Mouse (Mus musculus): ENCODE results near the gene Atp6v1c2. TPM values are rescaled to one million over a fixed set of nuclear protein-coding genes. Genes with fewer than 3 reads are reported as not detected.
A peak's percentile ranks its signal among the peaks of the same experiment; 100 is the strongest.

Atp6v1c2 gene
- 0.35 TPM for polyA plus RNA-seq (2012; fragmentation: generic; extraction: Trizol)
- long read RNA-seq, experiment 1: 0 reads
- long read RNA-seq, experiment 2: 0 reads

DNA sequence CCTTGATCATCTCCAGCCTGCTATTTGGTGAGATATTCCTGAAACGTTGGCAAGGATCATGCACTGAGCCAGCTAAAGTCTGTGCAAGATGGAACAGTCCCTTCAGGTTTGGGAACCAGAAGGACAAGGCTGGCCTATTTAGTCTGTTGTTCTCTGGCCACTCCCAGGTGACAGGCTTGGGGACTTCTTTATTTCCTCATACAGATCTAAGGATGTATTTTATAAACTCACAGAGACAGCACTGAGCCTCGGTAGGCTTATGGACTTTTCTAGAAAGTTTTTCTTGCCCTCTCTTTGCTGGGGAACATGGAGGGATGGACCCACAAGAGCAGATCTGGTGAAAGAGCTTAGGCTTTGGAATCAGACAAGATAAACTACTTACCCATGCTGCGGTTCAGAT, at the start of gene Atp6v1c2:
Gene Atp6v1c2, minus strand, starts transcription at position 101 of the 400 bp plus-strand sequence.
- TF ChIP-seq MYOD1 (IDR thresholded peaks at IDR 0.05; ENCODE audit: control insufficient read depth, insufficient read length, low read depth) (no peak), USF1 (IDR thresholded peaks at IDR 0.05; ENCODE audit: low read depth) (no peak), MYOG (IDR thresholded peaks at IDR 0.05; ENCODE audit: control insufficient read depth, extremely low read depth, insufficient read length) (no peak), CEBPB (IDR thresholded peaks at IDR 0.05; ENCODE audit: low read depth) (no peak), MAX (IDR thresholded peaks at IDR 0.05) (no peak), CTCF (IDR thresholded peaks at IDR 0.05; ENCODE audit: control insufficient read depth, insufficient read depth, insufficient read length) (no peak), FOSL1 (IDR thresholded peaks at IDR 0.05; ENCODE audit: insufficient read depth, low read length, poor library complexity, severe bottlenecking) (no peak)
- no peak within 1 kb of the TSS for H3ac ChIP-seq (ENCODE audit: control insufficient read depth, insufficient read length, low read depth)
- H3K4me3 ChIP-seq (ENCODE audit: insufficient read depth, poor library complexity, severe bottlenecking): no peak within 1 kb of the TSS
- H3K79me3 ChIP-seq (ENCODE audit: low read depth): no peaks in the 10 kb centered on the region
- H3K79me2 ChIP-seq (ENCODE audit: control insufficient read depth, insufficient read depth): no peaks in the 10 kb centered on the region
- peaks cover 21% of the 10 kb centered on the region for H3K27me3 ChIP-seq (ENCODE audit: control insufficient read depth, insufficient read depth, insufficient read length)
- no peaks in the 10 kb centered on the region for H3K36me3 ChIP-seq (ENCODE audit: control insufficient read depth, insufficient read depth)

DNA sequence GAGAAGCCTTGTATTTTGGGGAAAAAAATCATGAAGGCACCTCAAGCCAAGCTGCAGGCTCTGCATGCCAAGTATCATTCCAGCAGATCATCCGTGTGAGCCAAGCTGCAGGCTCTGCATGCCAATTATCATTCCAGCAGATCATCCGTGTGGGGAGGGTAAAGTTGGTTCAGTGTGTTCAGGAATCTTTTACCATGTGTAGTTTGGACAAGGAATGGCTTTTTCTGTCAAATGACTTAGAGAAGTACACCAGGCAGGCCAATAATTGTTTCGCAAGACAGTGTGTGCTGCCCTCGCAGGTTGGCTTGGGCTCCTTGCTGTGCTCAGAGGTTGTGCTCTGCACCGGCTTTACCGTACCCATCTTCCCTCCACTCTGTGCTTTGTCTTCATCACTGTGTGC, 47.4 kb upstream of the Atp6v1c2 start:
- TF ChIP-seq CTCF (IDR thresholded peaks at IDR 0.05; ENCODE audit: control insufficient read depth, insufficient read depth, insufficient read length) (no peak), MYOG (IDR thresholded peaks at IDR 0.05; ENCODE audit: control insufficient read depth, extremely low read depth, insufficient read length) (no peak), FOSL1 (IDR thresholded peaks at IDR 0.05; ENCODE audit: insufficient read depth, low read length, poor library complexity, severe bottlenecking) (no peak), MAX (IDR thresholded peaks at IDR 0.05) (no peak)
- Histone ChIP-seq H3K36me3 (ENCODE audit: control insufficient read depth, insufficient read depth) (peaks cover 93% of the 10 kb centered on the region), H3K27me3 (ENCODE audit: control insufficient read depth, insufficient read depth, insufficient read length) (no peaks in the 10 kb centered on the region), H3ac (ENCODE audit: control insufficient read depth, insufficient read length, low read depth) (no peak overlapping the region), H3K4me3 (ENCODE audit: insufficient read depth, poor library complexity, severe bottlenecking) (no peak overlapping the region), H3K79me2 (ENCODE audit: control insufficient read depth, insufficient read depth) (peaks cover 1% of the 10 kb centered on the region), H3K79me3 (ENCODE audit: low read depth) (no peaks in the 10 kb centered on the region)

DNA sequence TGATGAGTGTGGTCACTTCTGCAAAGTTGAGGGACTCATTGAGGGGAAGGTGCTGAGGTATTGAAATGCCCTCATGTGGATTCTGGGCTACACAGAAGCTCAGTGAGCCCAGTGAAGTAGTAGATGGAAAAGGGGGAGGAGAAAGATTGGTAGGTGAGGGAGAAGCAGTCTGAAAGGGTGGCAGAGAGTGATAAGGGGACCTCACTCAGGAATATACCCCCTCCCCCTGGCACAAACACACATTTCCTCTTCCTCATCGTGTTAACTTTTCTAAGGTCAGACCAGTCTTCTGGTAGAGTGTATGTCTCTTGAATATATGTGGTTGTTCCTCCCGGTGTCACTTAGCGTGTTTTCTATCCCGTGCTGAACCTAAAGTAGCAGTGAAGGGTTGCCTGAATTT, 46.1 kb upstream of the Atp6v1c2 start:
- no peak overlapping the region for H3K4me3 ChIP-seq (ENCODE audit: insufficient read depth, poor library complexity, severe bottlenecking)
- H3K79me3 ChIP-seq (ENCODE audit: low read depth): peaks cover 2% of the 10 kb centered on the region
- H3K79me2 ChIP-seq (ENCODE audit: control insufficient read depth, insufficient read depth): peaks cover 5% of the 10 kb centered on the region
- H3K36me3 ChIP-seq (ENCODE audit: control insufficient read depth, insufficient read depth): peaks cover 95% of the 10 kb centered on the region
- H3ac ChIP-seq (ENCODE audit: control insufficient read depth, insufficient read length, low read depth): no peak overlapping the region
- no peaks in the 10 kb centered on the region for H3K27me3 ChIP-seq (ENCODE audit: control insufficient read depth, insufficient read depth, insufficient read length)
- no peak for TF ChIP-seq MYOD1 (IDR thresholded peaks at IDR 0.05; ENCODE audit: control insufficient read depth, insufficient read length, low read depth)
- no peak for TF ChIP-seq CEBPB (IDR thresholded peaks at IDR 0.05; ENCODE audit: low read depth)
- no peak for TF ChIP-seq USF1 (IDR thresholded peaks at IDR 0.05; ENCODE audit: low read depth)
- no peak for TF ChIP-seq MAX (IDR thresholded peaks at IDR 0.05)
- no peak for TF ChIP-seq CTCF (IDR thresholded peaks at IDR 0.05; ENCODE audit: control insufficient read depth, insufficient read depth, insufficient read length)
- TF ChIP-seq MYOG (IDR thresholded peaks at IDR 0.05; ENCODE audit: control insufficient read depth, extremely low read depth, insufficient read length): no peak
- no peak for TF ChIP-seq FOSL1 (IDR thresholded peaks at IDR 0.05; ENCODE audit: insufficient read depth, low read length, poor library complexity, severe bottlenecking)

DNA sequence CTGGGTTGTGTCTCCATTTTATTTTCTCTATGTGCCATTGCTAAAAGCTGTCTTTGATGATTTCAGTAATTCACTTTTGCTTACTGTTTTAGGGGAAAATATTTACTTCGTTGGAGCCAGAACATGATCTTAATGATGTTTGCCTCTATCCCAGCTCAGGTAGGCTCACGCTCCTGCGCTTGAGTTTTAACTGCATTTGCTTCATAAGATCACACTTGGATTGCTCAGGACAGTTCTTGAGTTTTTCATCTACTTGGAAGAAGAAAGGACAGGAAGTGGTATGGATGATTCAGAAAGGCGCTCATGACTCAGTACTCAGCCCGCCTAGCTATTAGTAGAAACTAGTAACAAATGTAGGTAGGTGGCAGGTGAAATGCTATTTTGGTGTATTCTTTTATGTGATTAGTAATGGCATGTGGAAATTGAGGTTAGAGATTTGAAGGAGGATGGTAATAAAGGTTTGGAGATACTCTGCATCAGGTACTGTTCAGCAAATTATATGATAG, 44.4 kb upstream of the Atp6v1c2 start:
- Histone ChIP-seq H3K79me2 (ENCODE audit: control insufficient read depth, insufficient read depth) (peaks cover 5% of the 10 kb centered on the region), H3K79me3 (ENCODE audit: low read depth) (peaks cover 2% of the 10 kb centered on the region), H3ac (ENCODE audit: control insufficient read depth, insufficient read length, low read depth) (no peak overlapping the region), H3K36me3 (ENCODE audit: control insufficient read depth, insufficient read depth) (peaks cover 95% of the 10 kb centered on the region), H3K27me3 (ENCODE audit: control insufficient read depth, insufficient read depth, insufficient read length) (no peaks in the 10 kb centered on the region), H3K4me3 (ENCODE audit: insufficient read depth, poor library complexity, severe bottlenecking) (no peak overlapping the region)
- peak; percentile 5 for TF ChIP-seq MYOD1 (IDR thresholded peaks at IDR 0.05; ENCODE audit: control insufficient read depth, insufficient read length, low read depth)
- TF ChIP-seq MYOG (IDR thresholded peaks at IDR 0.05; ENCODE audit: control insufficient read depth, extremely low read depth, insufficient read length): no peak

DNA sequence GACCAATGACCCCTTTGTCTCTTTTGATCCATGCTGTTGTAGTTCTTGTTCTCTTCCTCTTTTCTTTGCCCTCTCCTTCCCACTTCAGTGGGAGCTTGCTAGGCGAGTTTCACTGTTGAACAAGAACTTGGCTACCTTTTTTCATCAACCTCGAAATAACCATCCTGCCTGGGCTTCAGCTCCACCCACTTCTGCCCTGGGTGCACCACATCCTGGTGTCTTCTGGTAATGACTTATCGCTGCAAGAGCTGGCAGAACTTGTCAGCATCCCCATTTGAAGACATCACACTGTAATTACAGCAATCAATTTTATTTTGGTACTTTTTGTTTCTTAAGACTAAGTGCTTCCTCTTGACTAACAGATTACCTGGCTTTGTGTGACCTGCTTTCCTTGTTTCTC, 43.5 kb upstream of the Atp6v1c2 start:
- no peak overlapping the region for H3ac ChIP-seq (ENCODE audit: control insufficient read depth, insufficient read length, low read depth)
- H3K79me2 ChIP-seq (ENCODE audit: control insufficient read depth, insufficient read depth): peaks cover 5% of the 10 kb centered on the region
- H3K4me3 ChIP-seq (ENCODE audit: insufficient read depth, poor library complexity, severe bottlenecking): no peak overlapping the region
- H3K79me3 ChIP-seq (ENCODE audit: low read depth): peaks cover 2% of the 10 kb centered on the region
- peaks cover 94% of the 10 kb centered on the region for H3K36me3 ChIP-seq (ENCODE audit: control insufficient read depth, insufficient read depth)
- TF ChIP-seq USF1 (IDR thresholded peaks at IDR 0.05; ENCODE audit: low read depth) (no peak), MYOD1 (IDR thresholded peaks at IDR 0.05; ENCODE audit: control insufficient read depth, insufficient read length, low read depth) (no peak), MYOG (IDR thresholded peaks at IDR 0.05; ENCODE audit: control insufficient read depth, extremely low read depth, insufficient read length) (no peak), CEBPB (IDR thresholded peaks at IDR 0.05; ENCODE audit: low read depth) (no peak), FOSL1 (IDR thresholded peaks at IDR 0.05; ENCODE audit: insufficient read depth, low read length, poor library complexity, severe bottlenecking) (no peak), MAX (IDR thresholded peaks at IDR 0.05) (no peak), CTCF (IDR thresholded peaks at IDR 0.05; ENCODE audit: control insufficient read depth, insufficient read depth, insufficient read length) (no peak)
- H3K27me3 ChIP-seq (ENCODE audit: control insufficient read depth, insufficient read depth, insufficient read length): no peaks in the 10 kb centered on the region

DNA sequence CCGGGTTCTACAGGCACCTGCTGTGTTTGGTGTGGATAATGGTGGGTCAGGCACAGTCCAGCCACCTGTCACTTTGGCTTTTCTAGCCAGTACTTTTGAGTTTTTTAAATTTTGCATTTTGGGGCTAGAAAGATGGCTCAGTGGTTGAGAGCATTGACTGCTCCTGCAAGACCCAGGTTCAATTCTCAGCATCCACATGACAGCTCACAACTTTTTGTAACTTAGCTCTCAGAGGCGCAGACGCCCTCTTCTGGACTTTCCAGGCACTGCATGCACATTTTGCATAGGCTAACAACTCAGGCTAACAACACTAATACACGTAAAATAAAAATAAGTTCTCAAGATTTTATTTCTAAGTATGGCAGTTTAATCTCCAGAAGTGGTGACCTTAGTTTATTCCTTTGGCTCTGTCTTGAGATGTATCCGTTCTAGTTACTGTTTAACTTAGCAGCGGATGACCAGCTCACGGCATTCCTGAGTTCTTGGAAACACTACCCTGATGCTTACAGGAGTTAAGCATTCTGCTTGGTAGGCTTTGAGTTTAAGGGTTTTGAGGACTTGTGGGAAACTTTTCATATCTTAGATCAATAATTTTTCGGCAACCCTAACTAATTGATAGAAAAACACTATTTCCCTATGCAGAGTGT, 42.6 kb upstream of the Atp6v1c2 start:
- Histone ChIP-seq H3K4me3 (ENCODE audit: insufficient read depth, poor library complexity, severe bottlenecking) (no peak overlapping the region), H3K79me3 (ENCODE audit: low read depth) (peaks cover 2% of the 10 kb centered on the region), H3K79me2 (ENCODE audit: control insufficient read depth, insufficient read depth) (peaks cover 5% of the 10 kb centered on the region), H3ac (ENCODE audit: control insufficient read depth, insufficient read length, low read depth) (no peak overlapping the region), H3K27me3 (ENCODE audit: control insufficient read depth, insufficient read depth, insufficient read length) (no peaks in the 10 kb centered on the region), H3K36me3 (ENCODE audit: control insufficient read depth, insufficient read depth) (peaks cover 94% of the 10 kb centered on the region)
- TF ChIP-seq USF1 (IDR thresholded peaks at IDR 0.05; ENCODE audit: low read depth): no peak
- TF ChIP-seq CEBPB (IDR thresholded peaks at IDR 0.05; ENCODE audit: low read depth): no peak
- no peak for TF ChIP-seq FOSL1 (IDR thresholded peaks at IDR 0.05; ENCODE audit: insufficient read depth, low read length, poor library complexity, severe bottlenecking)
- TF ChIP-seq MYOD1 (IDR thresholded peaks at IDR 0.05; ENCODE audit: control insufficient read depth, insufficient read length, low read depth): no peak
- TF ChIP-seq MYOG (IDR thresholded peaks at IDR 0.05; ENCODE audit: control insufficient read depth, extremely low read depth, insufficient read length): no peak
- TF ChIP-seq CTCF (IDR thresholded peaks at IDR 0.05; ENCODE audit: control insufficient read depth, insufficient read depth, insufficient read length): no peak
- no peak for TF ChIP-seq MAX (IDR thresholded peaks at IDR 0.05)
